Mouse (Mus musculus) B cell, adult (primary cell): ENCODE measurements around the gene Olfr351. TPM values are rescaled to one million over a fixed set of nuclear protein-coding genes. Genes with fewer than 3 reads are reported as not detected.

Experiments used
- total RNA-seq: library from RNA; stranded (reverse); gene quantifications from 4 replicates; pipeline ENCODE4 v1.2.4, GENCODE M21; 2023; ENCODE audit not compliant: inconsistent age

The Olfr351 gene
- not detected in 4 replicates for total RNA-seq

GRCm38 (mm10) chr2:36862560-36862959 lies at the start of gene Olfr351:
Gene Olfr351, minus strand, starts transcription at chr2:36862660.

GRCm38 (mm10) chr2:36905380-36905779 lies 42.9 kb upstream of the Olfr351 start, which contains the start of gene Olfr354:
Gene Olfr354, plus strand, starts transcription at chr2:36905680.

GRCm38 (mm10) chr2:36892836-36893235 lies 30.4 kb upstream of the Olfr351 start, which contains the start of gene Olfr353:
Gene Olfr353, minus strand, starts transcription at chr2:36892936.

GRCm38 (mm10) chr2:36868160-36868559 lies 5.7 kb upstream of the Olfr351 start, which contains the start of gene Olfr352:
Gene Olfr352, plus strand, starts transcription at chr2:36868460.

GRCm38 (mm10) chr2:36846010-36846409 lies 16.4 kb downstream of the Olfr351 start, which contains the start of gene Olfr350:
Gene Olfr350, plus strand, starts transcription at chr2:36846310.

GRCm38 (mm10) chr2:36816932-36817331 lies 45.5 kb downstream of the Olfr351 start, which contains the start of gene Olfr3:
Gene Olfr3, minus strand, starts transcription at chr2:36817032.

Other genes starting within 250 kb of the Olfr351 start
- gene Olfr345, start 222.6 kb downstream of the Olfr351 start, total RNA-seq, result not detected in 4 replicates
- not detected in 4 replicates for gene Olfr346, start 176.9 kb downstream of the Olfr351 start, total RNA-seq
- not detected in 4 replicates for gene Olfr347, start 130.8 kb downstream of the Olfr351 start, total RNA-seq
- gene Olfr348, start 78.4 kb downstream of the Olfr351 start, total RNA-seq, result not detected in 4 replicates
- gene Olfr50, start 72.1 kb downstream of the Olfr351 start, total RNA-seq, result not detected in 4 replicates
- gene Olfr3, start 45.6 kb downstream of the Olfr351 start, total RNA-seq, result not detected in 4 replicates
- not detected in 4 replicates for gene Olfr350, start 16.4 kb downstream of the Olfr351 start, total RNA-seq
- gene Olfr352, start 5.8 kb upstream of the Olfr351 start, total RNA-seq, result not detected in 4 replicates
- gene Olfr353, start 30.3 kb upstream of the Olfr351 start, total RNA-seq, result not detected in 4 replicates
- not detected in 4 replicates for gene Olfr354, start 43.0 kb upstream of the Olfr351 start, total RNA-seq
- not detected in 4 replicates for gene Olfr355, start 66.2 kb upstream of the Olfr351 start, total RNA-seq
- not detected in 4 replicates for gene Olfr356, start 74.5 kb upstream of the Olfr351 start, total RNA-seq
- gene Olfr357, start 131.2 kb upstream of the Olfr351 start, total RNA-seq, result not detected in 4 replicates
- not detected in 4 replicates for gene Olfr358, start 146.7 kb upstream of the Olfr351 start, total RNA-seq
- not detected in 4 replicates for gene Olfr360, start 203.1 kb upstream of the Olfr351 start, total RNA-seq
- not detected in 4 replicates for gene Olfr361, start 226.6 kb upstream of the Olfr351 start, total RNA-seq